Mouse (Mus musculus): ENCODE measurements around the gene Ezr. TPM values are rescaled to one million over a fixed set of nuclear protein-coding genes. Genes with fewer than 3 reads are reported as not detected.

Ezr gene
- polyA plus RNA-seq, 1 experiment from 2014 or later = 105 TPM

GRCm38 (mm10) chr17:6777629-6778331, 4.8 kb downstream of the Ezr start:
- H3K36me3 ChIP-seq = no peaks in the 10 kb centered on the region
- peaks cover 80% of the 10 kb centered on the region for H3K4me1 ChIP-seq
- ATAC-seq (ENCODE audit: extremely low read depth, insufficient number of reproducible peaks, low FRiP score, low TSS enrichment) = no peak
- no peaks in the 10 kb centered on the region for H3K9me3 ChIP-seq
- peak overlapping the region; percentile 93 for H3K4me2 ChIP-seq
- H3K4me3 ChIP-seq = peak overlapping the region; percentile 88
- 0 out of 2 replicates have a peak overlapping the region, but pooled peaks have one; percentile 19 for H3K9ac ChIP-seq
- no peaks in the 10 kb centered on the region for H3K27me3 ChIP-seq (replicated peaks)
- 50% methylated on average over 12 of the region's 12 CpGs for WGBS
- H3K27ac ChIP-seq (replicated peaks) = peak overlapping the region; percentile 88; the same call in 1 of the 2 replicates

GRCm38 (mm10) chr17:6777061-6777460, 5.5 kb downstream of the Ezr start:
- Histone ChIP-seq H3K9ac (peak overlapping the region; percentile 52; the same call in 1 of the 2 replicates), H3K9me3 (no peaks in the 10 kb centered on the region), H3K4me1 (peaks cover 86% of the 10 kb centered on the region), H3K27me3 (replicated peaks) (no peaks in the 10 kb centered on the region), H3K36me3 (no peaks in the 10 kb centered on the region), H3K4me2 (no peak overlapping the region), H3K27ac (replicated peaks) (0 out of 2 replicates have a peak overlapping the region, but pooled peaks have one; percentile 15), H3K4me3 (no peak overlapping the region)
- no peak for ATAC-seq (ENCODE audit: extremely low read depth, insufficient number of reproducible peaks, low FRiP score, low TSS enrichment)
- 70% methylated on average over 6 of the region's 6 CpGs for WGBS

- Histone ChIP-seq H3K4me2 (no peak overlapping the region), H3K4me3 (no peak overlapping the region), H3K9ac (peak overlapping the region; percentile 52; the same call in 1 of the 2 replicates), H3K9me3 (no peaks in the 10 kb centered on the region), H3K27me3 (replicated peaks) (no peaks in the 10 kb centered on the region), H3K27ac (replicated peaks) (peak overlapping the region; percentile 37), H3K36me3 (no peaks in the 10 kb centered on the region), H3K4me1 (peaks cover 88% of the 10 kb centered on the region)
- ATAC-seq (ENCODE audit: extremely low read depth, insufficient number of reproducible peaks, low FRiP score, low TSS enrichment) = no peak
- 52% methylated on average over 5 of the region's 5 CpGs for WGBS
These were observed 6.0 kb downstream of the Ezr start for GRCm38 (mm10) chr17:6776576-6776975.

GRCm38 (mm10) chr17:6776123-6776522, 6.5 kb downstream of the Ezr start:
- H3K9ac ChIP-seq = no peak overlapping the region
- peak overlapping the region; percentile 37 for H3K27ac ChIP-seq (replicated peaks)
- H3K4me2 ChIP-seq = no peak overlapping the region

GRCm38 (mm10) chr17:6775671-6776070, 6.9 kb downstream of the Ezr start:
- H3K36me3 ChIP-seq = no peaks in the 10 kb centered on the region
- H3K27ac ChIP-seq (replicated peaks) = no peak overlapping the region
- no peak overlapping the region for H3K4me2 ChIP-seq
- H3K9me3 ChIP-seq = no peaks in the 10 kb centered on the region
- 78% methylated on average over 4 of the region's 4 CpGs for WGBS
- no peak overlapping the region for H3K9ac ChIP-seq
- H3K4me3 ChIP-seq = no peak overlapping the region
- no peaks in the 10 kb centered on the region for H3K27me3 ChIP-seq (replicated peaks)
- no peak for ATAC-seq (ENCODE audit: extremely low read depth, insufficient number of reproducible peaks, low FRiP score, low TSS enrichment)
- H3K4me1 ChIP-seq = peaks cover 87% of the 10 kb centered on the region

More at GRCm38 (mm10) chr17:6776123-6776522, 6.5 kb downstream of the Ezr start:
- no peak for ATAC-seq (ENCODE audit: extremely low read depth, insufficient number of reproducible peaks, low FRiP score, low TSS enrichment)
- H3K27me3 ChIP-seq (replicated peaks) = no peaks in the 10 kb centered on the region
- WGBS = 76% methylated on average over 6 of the region's 6 CpGs
- H3K36me3 ChIP-seq = no peaks in the 10 kb centered on the region
- H3K4me1 ChIP-seq = peaks cover 87% of the 10 kb centered on the region
- no peak overlapping the region for H3K4me3 ChIP-seq
- no peaks in the 10 kb centered on the region for H3K9me3 ChIP-seq

- WGBS = 84% methylated on average over 9 of the region's 9 CpGs
- peaks cover 85% of the 10 kb centered on the region for H3K4me1 ChIP-seq
- H3K36me3 ChIP-seq = no peaks in the 10 kb centered on the region
- no peak overlapping the region for H3K4me3 ChIP-seq
- no peak for ATAC-seq (ENCODE audit: extremely low read depth, insufficient number of reproducible peaks, low FRiP score, low TSS enrichment)
- H3K4me2 ChIP-seq = no peak overlapping the region
- H3K27ac ChIP-seq (replicated peaks) = no peak overlapping the region
- no peak overlapping the region for H3K9ac ChIP-seq
- no peaks in the 10 kb centered on the region for H3K9me3 ChIP-seq
- H3K27me3 ChIP-seq (replicated peaks) = no peaks in the 10 kb centered on the region
These were observed 7.4 kb downstream of the Ezr start for GRCm38 (mm10) chr17:6775221-6775620.

GRCm38 (mm10) chr17:6773249-6773966, 9.2 kb downstream of the Ezr start:
- Histone ChIP-seq H3K27me3 (replicated peaks) (no peaks in the 10 kb centered on the region), H3K27ac (replicated peaks) (peak overlapping the region; percentile 32; the same call in 1 of the 2 replicates), H3K36me3 (no peaks in the 10 kb centered on the region), H3K9ac (peak overlapping the region; percentile 62; the same call in 1 of the 2 replicates), H3K4me3 (no peak overlapping the region), H3K4me1 (peaks cover 90% of the 10 kb centered on the region), H3K4me2 (no peak overlapping the region; the same call in 1 of the 2 replicates), H3K9me3 (no peaks in the 10 kb centered on the region)
- ATAC-seq (ENCODE audit: extremely low read depth, insufficient number of reproducible peaks, low FRiP score, low TSS enrichment) = no peak
- WGBS = 81% methylated on average over 14 of the region's 14 CpGs

GRCm38 (mm10) chr17:6772490-6772773, 10.2 kb downstream of the Ezr start:
- H3K27me3 ChIP-seq (replicated peaks) = no peaks in the 10 kb centered on the region
- H3K9ac ChIP-seq = no peak overlapping the region
- no peak for ATAC-seq (ENCODE audit: extremely low read depth, insufficient number of reproducible peaks, low FRiP score, low TSS enrichment)
- H3K4me1 ChIP-seq = peaks cover 93% of the 10 kb centered on the region
- H3K36me3 ChIP-seq = no peaks in the 10 kb centered on the region
- H3K4me3 ChIP-seq = no peak overlapping the region
- H3K4me2 ChIP-seq = no peak overlapping the region
- peak overlapping the region; percentile 55; the same call in 1 of the 2 replicates for H3K27ac ChIP-seq (replicated peaks)
- WGBS = 76% methylated on average over 5 of the region's 5 CpGs
- H3K9me3 ChIP-seq = no peaks in the 10 kb centered on the region

- Histone ChIP-seq H3K36me3 (no peaks in the 10 kb centered on the region), H3K4me2 (no peak overlapping the region), H3K27me3 (replicated peaks) (no peaks in the 10 kb centered on the region), H3K9me3 (no peaks in the 10 kb centered on the region), H3K9ac (peak overlapping the region; percentile 44; the same call in 1 of the 2 replicates), H3K27ac (replicated peaks) (peak overlapping the region; percentile 55; the same call in 1 of the 2 replicates), H3K4me3 (no peak overlapping the region), H3K4me1 (peaks cover 93% of the 10 kb centered on the region)
- ATAC-seq (ENCODE audit: extremely low read depth, insufficient number of reproducible peaks, low FRiP score, low TSS enrichment) = no peak
- WGBS = 78% methylated on average over 16 of the region's 16 CpGs
These were observed 10.7 kb downstream of the Ezr start for GRCm38 (mm10) chr17:6771661-6772489.

- Histone ChIP-seq H3K36me3 (no peaks in the 10 kb centered on the region), H3K4me1 (peaks cover 96% of the 10 kb centered on the region), H3K9ac (peak overlapping the region; percentile 59), H3K9me3 (no peaks in the 10 kb centered on the region), H3K4me3 (no peak overlapping the region), H3K4me2 (no peak overlapping the region), H3K27ac (replicated peaks) (peak overlapping the region; percentile 90), H3K27me3 (replicated peaks) (no peaks in the 10 kb centered on the region)
- WGBS = 44% methylated on average over 4 of the region's 4 CpGs
- ATAC-seq (ENCODE audit: extremely low read depth, insufficient number of reproducible peaks, low FRiP score, low TSS enrichment) = no peak
These were observed 13.0 kb downstream of the Ezr start for GRCm38 (mm10) chr17:6769602-6770001.

- Histone ChIP-seq H3K9me3 (no peaks in the 10 kb centered on the region), H3K9ac (peak overlapping the region; percentile 59; the same call in 1 of the 2 replicates), H3K4me2 (no peak overlapping the region), H3K4me3 (no peak overlapping the region), H3K36me3 (no peaks in the 10 kb centered on the region), H3K27ac (replicated peaks) (peak overlapping the region; percentile 90), H3K27me3 (replicated peaks) (no peaks in the 10 kb centered on the region), H3K4me1 (peaks cover 97% of the 10 kb centered on the region)
- no peak for ATAC-seq (ENCODE audit: extremely low read depth, insufficient number of reproducible peaks, low FRiP score, low TSS enrichment)
- WGBS = 52% methylated on average over 5 of the region's 5 CpGs
These were observed 14.2 kb downstream of the Ezr start for GRCm38 (mm10) chr17:6768301-6768788.

Data from heart, embryonic 13.5 days (tissue).